Mouse (Mus musculus) MEL-GATA-1-ER (cell line): ENCODE data around the gene Tspear.
"Not testable (repeated sequence)": the region's sequence is repeated elsewhere in the genome, so short reads cannot be mapped to it uniquely, and the experiment has no call there.

Source experiments
- DNase-seq: peaks from one replicate; pipeline ENCODE4 v3.0.0-alpha.2; 2012; ENCODE audit warnings: low read depth; ENCODE audit errors: extremely low read depth

Tspear gene

GRCm38 (mm10) chr10:77685895-77686664 is at the start of gene Tspear:
Gene Tspear (plus strand): TSS chr10:77686569.
- DNase-seq: no peak

GRCm38 (mm10) chr10:77638956-77639355 is 47.4 kb upstream of the Tspear start:
- no peak for DNase-seq

GRCm38 (mm10) chr10:77643160-77643559 is 43.2 kb upstream of the Tspear start:
- no peak for DNase-seq

DNA sequence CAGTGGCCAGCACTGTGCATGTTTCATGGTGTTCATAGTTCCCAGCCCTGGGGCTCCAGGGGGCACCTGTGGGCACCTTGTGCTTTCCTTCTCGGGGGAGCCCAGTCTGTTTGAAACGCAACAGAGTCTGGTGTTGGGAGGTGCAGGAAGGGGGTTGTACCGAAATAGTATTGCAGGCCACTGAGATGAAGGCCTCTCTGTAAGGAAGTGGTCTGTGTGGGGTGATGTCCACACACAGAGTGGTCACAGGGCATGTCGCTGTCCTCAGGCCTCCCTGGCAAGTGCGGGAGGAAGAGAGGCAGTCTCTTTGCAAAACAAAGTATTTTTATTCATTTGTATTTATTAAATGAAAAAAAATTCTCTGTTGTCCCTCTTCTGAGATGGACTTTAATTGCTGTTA is 40.8 kb upstream of the Tspear start:
- no peak for DNase-seq

DNA sequence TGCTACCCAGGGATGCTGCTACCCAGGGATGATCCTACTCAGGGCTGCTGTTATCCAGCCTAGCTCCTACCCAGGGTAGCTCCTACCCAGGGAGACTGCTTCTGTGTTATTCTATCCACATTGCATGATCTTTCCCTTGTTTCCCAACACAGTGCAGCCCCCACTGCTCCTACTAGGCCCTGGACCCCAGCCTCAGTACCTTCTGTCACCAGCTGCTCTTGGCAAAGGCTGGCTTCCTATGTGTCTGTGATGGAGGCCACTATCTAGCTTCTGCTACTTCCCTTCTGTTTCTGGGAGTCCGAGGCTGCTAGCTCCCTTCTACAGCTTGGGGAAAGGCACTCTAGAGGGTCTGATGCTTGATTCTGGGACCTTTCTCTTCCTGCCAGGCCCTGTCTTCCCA is 38.9 kb upstream of the Tspear start:
- no peak for DNase-seq

DNA sequence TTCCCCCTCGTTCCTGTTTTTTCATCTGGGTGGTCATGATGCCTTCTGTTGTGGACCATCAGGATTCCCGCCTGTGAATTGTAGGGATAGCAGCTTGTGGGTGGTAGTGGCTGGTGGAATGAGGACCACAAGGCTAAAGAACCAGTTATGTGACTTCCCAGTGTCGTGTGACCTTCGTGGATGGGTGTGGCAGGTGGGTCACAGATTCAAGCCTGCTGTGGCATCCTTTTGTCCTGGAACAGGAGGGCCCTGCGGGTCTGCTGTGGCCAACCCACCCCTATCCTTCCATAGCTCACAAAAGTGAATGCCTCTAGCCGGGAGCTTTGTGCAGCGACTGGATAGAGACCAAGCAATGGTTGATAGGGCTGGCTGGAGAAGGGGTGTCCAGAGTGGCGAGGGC is 38.5 kb upstream of the Tspear start:
- no peak for DNase-seq

DNA sequence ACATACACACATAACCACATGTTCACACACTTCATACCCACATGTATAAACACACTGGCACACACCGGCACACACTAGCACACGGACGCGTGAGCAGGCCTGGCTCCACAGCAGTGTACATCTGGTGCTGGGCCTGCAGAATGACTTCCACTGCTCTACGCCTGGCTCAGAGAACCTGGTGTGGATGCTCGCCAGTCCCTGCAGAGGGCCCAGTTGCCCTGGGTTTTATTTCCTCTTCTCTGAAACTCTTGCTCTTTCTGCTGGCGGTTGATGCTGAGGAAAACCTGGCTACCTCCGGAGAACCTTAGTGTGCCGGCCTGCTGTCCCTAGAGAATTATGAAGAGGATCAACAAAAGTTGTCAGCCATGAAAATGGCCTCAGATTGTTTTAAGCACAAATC is 34.3 kb upstream of the Tspear start:
- no peak for DNase-seq

DNA sequence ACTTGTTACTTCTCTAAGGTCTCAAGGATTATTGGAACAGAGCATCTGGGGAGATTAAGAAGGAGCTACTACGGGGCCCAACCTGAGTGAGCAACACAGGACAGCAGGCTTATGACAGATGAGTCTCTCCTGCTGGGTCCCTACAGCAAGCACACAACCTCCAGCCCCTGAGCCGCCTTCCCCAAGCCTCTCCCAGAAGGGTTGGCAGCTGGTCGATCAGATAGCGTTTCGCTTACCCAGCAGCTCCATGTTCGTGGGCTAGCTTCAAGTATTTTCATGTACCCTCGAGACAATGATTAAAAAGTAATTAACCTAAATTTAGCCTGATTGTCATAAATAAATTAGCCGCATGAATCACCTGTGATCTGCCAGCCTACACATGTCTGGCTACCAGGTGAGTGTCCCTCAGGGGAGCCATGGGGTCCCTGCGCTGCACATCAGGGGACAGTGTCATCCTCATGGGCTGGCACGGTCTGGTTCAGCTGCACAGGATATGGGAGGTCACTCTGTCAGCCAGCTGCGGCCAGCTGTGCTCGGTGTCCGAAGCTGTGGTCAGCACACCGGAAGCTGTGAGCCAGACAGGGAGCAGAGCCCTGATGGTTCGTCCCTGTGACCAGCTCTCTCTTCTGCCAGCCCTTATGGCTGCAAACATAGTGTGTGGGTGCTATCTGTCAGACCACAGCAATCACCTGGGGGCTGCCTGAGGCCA is 27.9 kb upstream of the Tspear start:
- DNase-seq: no peak

- DNase-seq: no peak
Observed at GRCm38 (mm10) chr10:77663949-77664665, 22.3 kb upstream of the Tspear start.

DNA sequence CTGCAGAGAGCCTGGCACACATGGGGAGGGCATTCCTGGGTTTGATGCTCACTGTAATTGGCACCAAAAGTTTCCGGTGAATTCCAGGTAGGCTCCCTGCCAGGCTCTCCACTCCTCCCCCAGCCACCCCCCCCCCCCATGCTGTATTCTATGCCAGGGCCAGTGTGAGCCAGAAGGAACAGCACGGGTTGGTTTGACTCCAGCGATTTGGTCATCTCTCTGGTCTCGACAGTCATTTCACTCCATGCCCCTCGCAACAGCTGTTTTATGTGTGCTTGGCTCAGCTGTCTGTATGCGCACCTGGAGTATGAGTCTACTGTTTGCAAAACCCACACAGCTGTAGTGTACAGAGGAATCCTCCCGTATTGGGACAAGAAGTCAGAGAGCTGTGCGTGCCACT is 20.0 kb upstream of the Tspear start:
- no peak for DNase-seq

DNA sequence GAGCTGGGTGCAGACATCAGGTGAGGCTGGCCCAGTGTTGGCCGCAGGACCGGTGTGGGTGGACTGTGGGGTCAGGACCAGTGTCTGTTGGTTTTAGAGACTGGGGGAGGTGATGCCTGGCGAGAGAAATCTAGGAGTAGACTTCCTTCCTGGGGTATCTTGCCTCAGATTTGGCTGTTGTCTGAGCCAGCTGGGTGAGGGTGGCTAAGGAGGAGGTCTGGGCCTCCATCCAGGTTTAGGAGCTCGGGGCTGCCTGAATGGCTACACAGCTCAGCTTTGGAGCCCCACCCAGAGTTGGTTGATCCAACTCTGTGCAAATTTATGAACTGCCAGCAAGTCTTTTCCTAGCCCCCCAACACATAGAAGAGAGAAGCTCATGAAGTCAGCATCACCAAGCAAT is 19.0 kb upstream of the Tspear start:
- no peak for DNase-seq

GRCm38 (mm10) chr10:77670710-77671109 is 15.7 kb upstream of the Tspear start:
- DNase-seq: no peak

DNA sequence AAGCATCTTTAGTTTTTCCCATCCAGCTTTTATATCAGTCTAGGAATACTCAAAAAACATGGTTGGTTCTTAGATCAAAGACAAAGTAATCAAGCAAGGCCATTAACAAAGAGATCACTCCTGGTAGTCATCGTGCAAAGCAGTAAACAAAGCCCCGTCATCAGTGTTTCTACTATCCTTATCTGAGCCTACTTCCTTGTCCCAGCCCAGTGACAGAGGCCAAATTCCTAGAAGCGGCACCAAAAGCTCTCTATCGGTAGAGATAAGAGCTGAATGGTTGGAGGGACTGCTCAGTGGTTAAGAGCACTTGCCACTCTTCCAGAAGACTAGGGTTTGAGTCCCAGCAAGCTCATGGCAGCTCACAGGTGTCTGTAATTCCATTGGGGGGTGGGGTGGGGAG is 14.8 kb upstream of the Tspear start:
- peak; percentile 86 for DNase-seq

GRCm38 (mm10) chr10:77673765-77674164 is 12.6 kb upstream of the Tspear start:
- DNase-seq: no peak

DNA sequence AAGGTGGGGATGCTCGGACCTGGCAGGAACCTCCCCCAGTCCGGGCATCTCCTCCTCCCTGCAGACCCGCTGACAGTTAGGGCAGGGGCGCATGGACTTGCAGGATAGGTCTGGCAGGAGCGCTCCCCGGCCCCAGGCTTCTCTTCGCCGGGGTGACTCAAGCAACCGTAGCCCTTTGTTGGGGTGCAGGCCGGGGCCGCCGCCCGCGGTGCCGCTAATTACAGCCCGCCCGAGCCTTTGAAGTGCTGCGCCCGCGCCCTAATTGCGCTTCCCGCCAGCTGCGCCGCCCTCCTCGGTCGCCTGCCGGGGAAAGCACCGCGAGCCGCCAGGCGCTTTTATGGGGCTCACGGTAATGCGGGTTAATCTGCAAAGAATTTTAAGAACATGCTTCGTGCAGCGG is 8.8 kb upstream of the Tspear start:
- no peak for DNase-seq

GRCm38 (mm10) chr10:77682994-77683393 is 3.4 kb upstream of the Tspear start:
- DNase-seq: no peak

DNA sequence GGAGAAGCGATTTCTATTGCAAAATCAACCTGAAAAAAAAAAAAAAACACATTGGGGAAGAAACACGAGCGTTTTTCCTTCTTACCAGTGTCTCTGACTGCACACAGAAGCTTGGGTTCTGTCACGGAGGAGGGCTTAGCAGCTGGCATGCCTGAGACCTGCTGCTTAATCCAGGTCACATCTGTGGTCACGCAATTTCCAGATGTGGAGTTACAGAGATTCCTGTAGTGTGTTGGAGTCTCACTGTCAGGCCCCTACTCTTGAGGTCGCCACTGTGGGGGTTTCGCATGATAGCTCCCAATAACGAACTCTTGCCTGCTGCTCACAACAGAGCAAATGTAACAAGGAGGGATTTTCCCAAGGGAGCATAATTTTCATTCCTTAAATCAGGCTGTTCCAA is 2.2 kb upstream of the Tspear start:
- DNase-seq: no peak

DNA sequence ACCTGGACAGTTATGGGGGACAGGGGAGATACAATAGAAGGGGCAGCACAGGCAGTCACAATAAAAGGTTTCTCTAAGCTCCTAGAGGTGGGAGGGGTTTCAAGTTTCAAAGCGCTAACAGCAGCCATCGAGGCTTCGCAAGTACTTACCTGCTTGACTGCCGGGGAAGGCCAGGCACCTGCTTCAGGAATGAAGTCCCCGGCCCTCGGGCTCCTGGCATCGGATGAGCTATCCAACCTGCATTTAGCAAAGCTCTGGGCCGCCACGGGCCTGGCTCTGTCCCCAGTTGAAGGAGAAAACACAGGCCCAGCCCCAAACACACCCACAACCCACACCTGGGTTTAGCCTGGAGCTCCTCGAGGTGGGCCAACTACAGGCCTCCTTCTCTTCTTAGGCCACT is 652 bp downstream of the Tspear start:
- DNase-seq: no peak

- DNase-seq: not testable (repeated sequence)
Observed at GRCm38 (mm10) chr10:77690356-77690807, 4.0 kb downstream of the Tspear start, which contains the start of gene Gm19402. Gene Gm19402 (minus strand): TSS chr10:77690757.

- DNase-seq: no peak
Observed at GRCm38 (mm10) chr10:77697133-77697532, 10.8 kb downstream of the Tspear start, which contains the start of gene Gm9508. Gene Gm9508 (minus strand): TSS chr10:77697233.

DNA sequence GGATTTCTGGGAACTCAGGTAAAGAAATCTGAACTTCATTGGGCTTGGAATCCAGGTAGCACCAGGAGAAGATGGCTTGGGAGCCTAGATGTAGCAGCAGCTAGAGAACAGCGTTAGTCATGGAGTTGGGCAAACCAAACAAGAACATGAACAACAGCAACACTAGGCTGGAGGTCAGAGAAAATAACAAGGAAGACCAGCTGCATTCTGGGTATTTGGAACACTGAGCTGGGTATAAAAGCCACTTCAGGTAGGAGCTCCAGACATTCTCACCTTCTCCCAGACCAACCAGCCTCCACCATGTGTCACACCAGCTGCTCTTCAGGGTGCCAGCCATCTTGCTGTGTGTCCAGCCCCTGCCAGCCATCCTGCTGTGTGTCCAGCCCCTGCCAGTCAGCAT is 20.0 kb downstream of the Tspear start, which contains the start of gene Gm10272:
TSS of gene Gm10272 (plus strand) at position 301 of the 400 bp plus-strand sequence.
- no peak for DNase-seq

- DNase-seq: no peak
Observed at GRCm38 (mm10) chr10:77709831-77710230, 23.5 kb downstream of the Tspear start.
